Mouse (Mus musculus) stomach, embryonic 16.5 days (tissue): Measurements from ENCODE around the gene Tm2d1. TPM values are rescaled to one million over a fixed set of nuclear protein-coding genes. Genes with fewer than 3 reads are reported as not detected.
"Not testable (repeated sequence)": the region's sequence is repeated elsewhere in the genome, so short reads cannot be mapped to it uniquely, and the experiment has no call there.

ENCODE experiments used
- ATAC-seq: fragments of 200-750 bp; cut with Nextera tagmentation; 2 replicates; pipeline ENCODE4 v1.8.0; 2017; ENCODE audit warnings: moderate number of reproducible peaks, moderate TSS enrichment; ENCODE audit not compliant: insufficient read depth, low FRiP score
- H3K27ac ChIP-seq: fragments of 300-500 bp; sonication (generic); 2 replicates; pipeline ENCODE4 v1.5.1; 2014; ENCODE audit warnings: low read length
- H3K27me3 ChIP-seq: fragments of 300-500 bp; sonication (generic); 2 replicates; pipeline ENCODE4 v1.6.1; 2014; ENCODE audit warnings: low read length, control low read depth, mixed read lengths; ENCODE audit not compliant: control insufficient read depth, insufficient read depth
- H3K36me3 ChIP-seq: fragments of 300-500 bp; sonication (generic); 2 replicates; pipeline ENCODE4 v1.6.1; 2014; ENCODE audit warnings: low read length; ENCODE audit not compliant: control insufficient read depth, insufficient read depth
- H3K4me1 ChIP-seq: fragments of 300-500 bp; sonication (generic); 2 replicates; pipeline ENCODE4 v1.6.1; 2014; ENCODE audit warnings: low read length, control low read depth, mixed read lengths; ENCODE audit not compliant: control insufficient read depth, insufficient read depth
- H3K4me2 ChIP-seq: fragments of 300-500 bp; sonication (generic); 2 replicates; pipeline ENCODE4 v1.6.1; 2014; ENCODE audit warnings: low read depth, low read length, mixed read lengths
- H3K4me3 ChIP-seq: fragments of 300-500 bp; sonication (generic); replicated peaks from 2 replicates; pipeline ENCODE4 v1.5.1; 2014; ENCODE audit warnings: mild to moderate bottlenecking, low read length
- H3K9ac ChIP-seq: fragments of 300-500 bp; sonication (generic); 2 replicates; pipeline ENCODE4 v1.6.1; 2014; ENCODE audit warnings: low read length
- H3K9me3 ChIP-seq: fragments of 300-500 bp; sonication (generic); replicated peaks from 2 replicates; pipeline ENCODE4 v1.6.1; 2016; ENCODE audit warnings: low read length, control low read depth; ENCODE audit not compliant: control insufficient read depth
- WGBS: fragments of 180-500 bp; shearing (Covaris S2); extraction: QIAGEN DNeasy Blood & Tissue Kit; methylation state at CpG from one replicate; pipeline ENCODE4 v1.1.7; 2014; 5-methylcytosine and 5-hydroxymethylcytosine counted together
- polyA plus RNA-seq: library from polyadenylated mRNA; unstranded; fragments of >200 nt; fragmentation: Nextera tagmentation; extraction: Ambion mirVana; gene quantifications from 2 replicates; pipeline ENCODE4 v1.2.1, GENCODE M21; 2015

The Tm2d1 gene
- polyA plus RNA-seq, result 78.5 and 90.3 TPM in 2 replicates

DNA sequence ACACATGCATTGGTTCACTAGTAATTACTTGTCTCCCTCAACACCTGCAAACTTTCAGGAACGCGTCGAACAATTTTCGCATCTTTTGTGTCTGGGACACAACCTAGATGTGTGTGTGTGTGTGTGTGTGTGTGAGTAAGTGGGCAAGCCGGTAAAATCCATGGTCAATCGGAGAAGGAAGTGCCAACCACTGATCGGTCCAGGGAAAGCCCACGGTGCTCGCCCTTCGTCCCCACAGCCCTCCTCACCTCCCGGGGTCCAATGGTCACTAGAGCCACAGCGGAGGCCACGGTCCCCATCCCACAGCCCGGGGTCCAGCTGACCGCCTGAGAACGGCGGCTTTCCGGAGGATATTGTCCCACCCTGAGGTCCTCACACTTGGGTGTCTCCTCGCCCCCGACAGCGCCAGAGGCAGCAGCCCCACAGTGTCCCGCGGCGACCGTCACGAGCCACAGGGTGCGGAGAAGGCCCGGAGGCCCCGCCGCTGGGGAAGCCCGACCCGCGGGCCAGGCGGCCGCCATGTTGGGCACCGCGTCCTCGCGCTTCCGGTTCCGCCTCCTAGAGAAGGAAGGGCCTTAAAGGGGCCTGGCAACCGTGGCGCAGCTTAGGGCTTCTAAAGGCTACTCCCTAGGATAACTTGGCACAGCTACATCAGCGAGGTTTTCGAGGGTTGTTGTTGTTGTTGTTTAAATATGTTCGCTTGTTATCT lies at the start of gene Tm2d1:
Gene Tm2d1 (minus strand): TSS at position 591 of the 709 bp plus-strand sequence.
- H3K9ac ChIP-seq, result peak within 1 kb of the TSS; percentile 97
- no peaks in the 10 kb centered on the region for H3K36me3 ChIP-seq
- H3K4me2 ChIP-seq, result peak within 1 kb of the TSS; percentile 65
- peak; percentile 97 for ATAC-seq
- H3K9me3 ChIP-seq, result no peaks in the 10 kb centered on the region
- H3K4me3 ChIP-seq, result peak within 1 kb of the TSS; percentile 97
- under 1% methylated on average over 46 of the region's 46 CpGs for WGBS
- H3K4me1 ChIP-seq, result peaks cover 12% of the 10 kb centered on the region; the same call in 1 of the 2 replicates
- no peaks in the 10 kb centered on the region for H3K27me3 ChIP-seq
- H3K27ac ChIP-seq, result peak within 1 kb of the TSS; percentile 60

- Histone ChIP-seq H3K36me3 (no peaks in the 10 kb centered on the region), H3K9me3 (no peaks in the 10 kb centered on the region), H3K27me3 (no peaks in the 10 kb centered on the region), H3K4me1 (peaks cover 4% of the 10 kb centered on the region; the same call in 1 of the 2 replicates), H3K4me3 (no peak overlapping the region), H3K4me2 (no peak overlapping the region), H3K9ac (no peak overlapping the region), H3K27ac (no peak overlapping the region)
- 51% methylated on average over 8 of the region's 8 CpGs for WGBS
- ATAC-seq, result no peak
These were observed 45.3 kb upstream of the Tm2d1 start for GRCm38 (mm10) chr4:98428371-98428770.

DNA sequence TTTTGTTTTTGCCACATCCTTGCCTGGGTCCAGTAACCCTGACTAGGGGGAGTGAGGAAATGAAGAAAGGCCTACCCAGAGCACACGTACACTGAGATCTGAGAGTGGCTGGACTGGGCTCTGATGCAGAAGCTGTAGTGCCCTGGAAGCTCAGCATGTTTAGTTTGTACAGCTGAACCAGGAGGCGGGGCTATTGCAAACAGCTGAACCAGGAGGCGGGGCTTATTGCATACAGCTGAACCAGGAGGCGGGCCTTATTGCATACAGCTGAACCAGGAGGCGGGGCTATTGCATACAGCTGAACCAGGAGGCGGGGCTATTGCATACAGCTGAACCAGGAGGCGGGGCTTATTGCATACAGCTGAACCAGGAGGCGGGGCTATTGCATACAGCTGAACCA lies 32.0 kb upstream of the Tm2d1 start:
- not testable (repeated sequence) for H3K4me1 ChIP-seq, H3K9me3 ChIP-seq, H3K36me3 ChIP-seq, H3K27ac ChIP-seq, H3K9ac ChIP-seq, H3K27me3 ChIP-seq, H3K4me2 ChIP-seq, ATAC-seq, H3K4me3 ChIP-seq
- 97% methylated on average over 8 of the region's 8 CpGs for WGBS

DNA sequence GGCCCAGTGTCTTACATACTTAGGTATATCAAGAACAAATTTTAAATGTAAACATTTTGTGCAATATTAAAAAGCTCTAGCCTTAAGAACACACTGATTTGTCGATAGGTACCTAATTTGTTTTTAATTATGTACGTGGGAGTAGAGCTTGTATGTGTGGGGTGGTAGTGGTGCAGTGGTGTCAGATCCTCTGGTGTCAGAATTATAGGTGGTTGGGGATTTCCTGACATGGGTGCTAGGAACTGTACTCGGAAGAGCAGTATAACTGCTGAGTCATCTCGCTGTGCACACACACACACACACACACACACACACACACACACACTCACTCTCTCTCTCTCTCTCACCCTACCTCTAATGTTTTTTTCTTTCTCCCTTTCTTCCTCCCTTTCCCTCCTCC lies 25.3 kb upstream of the Tm2d1 start:
- Histone ChIP-seq H3K4me1 (no peaks in the 10 kb centered on the region), H3K9ac (no peak overlapping the region), H3K27me3 (no peaks in the 10 kb centered on the region), H3K36me3 (no peaks in the 10 kb centered on the region; the same call in 1 of the 2 replicates), H3K4me2 (no peak overlapping the region), H3K4me3 (no peak overlapping the region), H3K9me3 (no peaks in the 10 kb centered on the region), H3K27ac (no peak overlapping the region)
- WGBS, result 88% methylated on average over 4 of the region's 4 CpGs
- ATAC-seq, result no peak

DNA sequence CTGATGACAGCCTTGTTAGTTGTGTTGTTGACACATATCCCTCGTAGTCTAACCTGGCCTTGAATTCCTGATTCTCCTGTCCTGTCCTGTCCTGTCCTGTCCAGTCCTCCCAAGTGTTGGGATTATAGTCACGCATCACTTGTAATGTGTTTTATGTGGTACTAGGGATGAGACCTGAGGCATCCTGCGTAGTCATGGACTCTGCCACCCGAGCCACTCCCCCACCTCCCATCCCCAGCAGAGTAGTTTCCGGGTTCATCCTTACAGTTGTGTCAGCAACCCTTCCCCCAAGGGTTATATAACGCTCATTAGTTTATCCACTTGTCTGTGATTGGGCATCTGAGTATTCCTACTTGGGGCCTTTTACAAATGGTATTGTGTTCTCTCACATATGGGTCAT lies 21.3 kb upstream of the Tm2d1 start:
- Histone ChIP-seq H3K27ac (no peak overlapping the region), H3K4me2 (no peak overlapping the region), H3K9me3 (no peaks in the 10 kb centered on the region), H3K27me3 (no peaks in the 10 kb centered on the region), H3K4me1 (peaks cover 8% of the 10 kb centered on the region; the same call in 1 of the 2 replicates), H3K4me3 (no peak overlapping the region), H3K36me3 (no peaks in the 10 kb centered on the region), H3K9ac (no peak overlapping the region)
- 90% methylated on average over 6 of the region's 6 CpGs for WGBS
- no peak for ATAC-seq

DNA sequence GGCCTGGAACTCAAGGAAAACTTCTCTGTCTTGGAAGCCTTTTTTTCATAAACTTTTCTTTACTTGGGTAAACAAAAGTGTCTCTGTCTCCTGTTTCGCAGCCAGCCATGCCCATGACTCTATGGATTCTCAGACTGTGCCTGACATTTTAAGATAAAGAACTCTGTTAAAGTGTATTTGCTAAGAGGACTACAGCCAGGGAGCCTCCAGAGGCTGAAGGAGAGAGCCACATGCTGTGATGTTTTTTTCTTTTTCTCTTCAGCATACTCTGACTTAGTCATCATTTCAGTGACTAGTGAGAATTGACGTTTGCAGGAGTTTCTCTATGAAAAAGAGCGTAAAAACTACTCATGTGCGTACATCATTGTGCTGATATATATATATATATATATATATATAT lies 20.4 kb upstream of the Tm2d1 start:
- Histone ChIP-seq H3K9ac (no peak overlapping the region), H3K27ac (no peak overlapping the region), H3K4me3 (no peak overlapping the region), H3K4me1 (peaks cover 8% of the 10 kb centered on the region; the same call in 1 of the 2 replicates), H3K4me2 (no peak overlapping the region), H3K9me3 (no peaks in the 10 kb centered on the region), H3K27me3 (no peaks in the 10 kb centered on the region), H3K36me3 (no peaks in the 10 kb centered on the region)
- no peak for ATAC-seq
- 58% methylated on average over 4 of the region's 4 CpGs for WGBS

- Histone ChIP-seq H3K4me2 (no peak overlapping the region), H3K4me1 (peaks cover 8% of the 10 kb centered on the region; the same call in 1 of the 2 replicates), H3K36me3 (no peaks in the 10 kb centered on the region), H3K27me3 (no peaks in the 10 kb centered on the region), H3K9ac (no peak overlapping the region), H3K4me3 (no peak overlapping the region), H3K27ac (peak overlapping the region; percentile 43; the same call in 1 of the 2 replicates), H3K9me3 (no peaks in the 10 kb centered on the region)
- no peak for ATAC-seq
- 49% methylated on average over 2 of the region's 2 CpGs for WGBS
These were observed 18.5 kb upstream of the Tm2d1 start for GRCm38 (mm10) chr4:98401584-98401962.

DNA sequence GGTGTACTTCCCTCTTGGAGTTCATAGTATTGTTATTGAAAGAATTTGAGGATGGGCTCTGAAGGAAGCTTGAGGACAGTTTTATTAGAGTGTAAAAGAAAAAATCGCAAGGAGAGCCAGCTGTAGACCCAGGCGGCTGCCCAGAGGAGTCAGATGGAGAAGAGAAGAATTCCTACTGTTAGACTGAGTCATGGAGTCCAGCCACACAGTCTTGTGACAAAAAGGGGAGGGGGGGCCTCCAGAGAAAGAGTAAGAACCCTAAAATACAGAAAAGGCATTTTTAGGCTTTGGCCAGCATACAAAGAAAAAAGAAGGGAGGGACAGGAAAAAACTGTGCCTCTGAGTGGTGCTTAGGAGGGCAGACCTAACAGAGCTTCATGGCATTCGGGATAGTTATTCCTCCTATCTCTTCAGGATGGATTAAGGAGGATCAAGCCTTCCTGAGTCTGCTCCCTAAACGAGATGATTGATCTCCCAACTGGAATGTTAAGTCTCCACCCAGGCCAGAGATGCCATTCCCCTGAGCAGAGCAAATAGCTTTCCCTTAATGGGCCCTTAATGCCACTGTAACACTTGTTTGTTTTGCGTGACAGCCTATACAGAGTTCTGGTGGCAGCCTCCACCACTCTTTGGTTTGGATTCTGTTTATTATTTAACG lies 17.9 kb upstream of the Tm2d1 start:
- H3K9me3 ChIP-seq, result no peaks in the 10 kb centered on the region
- peak overlapping the region; percentile 43; the same call in 1 of the 2 replicates for H3K27ac ChIP-seq
- 28% methylated on average over 6 of the region's 6 CpGs for WGBS

More for the DNA sequence above, 17.9 kb upstream of the Tm2d1 start:
- no peaks in the 10 kb centered on the region for H3K36me3 ChIP-seq
- peaks cover 12% of the 10 kb centered on the region; the same call in 1 of the 2 replicates for H3K4me1 ChIP-seq
- H3K4me3 ChIP-seq, result no peak overlapping the region
- no peak overlapping the region for H3K9ac ChIP-seq
- peak; percentile 76; the same call in 1 of the 2 replicates for ATAC-seq
- H3K4me2 ChIP-seq, result 0 out of 2 replicates have a peak overlapping the region, but pooled peaks have one; percentile 16
- H3K27me3 ChIP-seq, result no peaks in the 10 kb centered on the region
